Mouse (Mus musculus) G1E-ER4 (cell line): Measurements from ENCODE around the gene Dio1. TPM values are rescaled to one million over a fixed set of nuclear protein-coding genes. Genes with fewer than 3 reads are reported as not detected.

Experiments
- GATA1 ChIP-seq: IDR thresholded peaks from one replicate; pipeline ENCODE4 v1.8.0; 2012; ENCODE audit warnings: low read length, inconsistent platforms
- polyA plus RNA-seq: library from polyadenylated mRNA; stranded (reverse); fragments of >175 nt; gene quantifications from 2 replicates; pipeline ENCODE4 v1.2.3, GENCODE M21; 2012

The Dio1 gene
- not detected in 2 replicates for polyA plus RNA-seq

DNA sequence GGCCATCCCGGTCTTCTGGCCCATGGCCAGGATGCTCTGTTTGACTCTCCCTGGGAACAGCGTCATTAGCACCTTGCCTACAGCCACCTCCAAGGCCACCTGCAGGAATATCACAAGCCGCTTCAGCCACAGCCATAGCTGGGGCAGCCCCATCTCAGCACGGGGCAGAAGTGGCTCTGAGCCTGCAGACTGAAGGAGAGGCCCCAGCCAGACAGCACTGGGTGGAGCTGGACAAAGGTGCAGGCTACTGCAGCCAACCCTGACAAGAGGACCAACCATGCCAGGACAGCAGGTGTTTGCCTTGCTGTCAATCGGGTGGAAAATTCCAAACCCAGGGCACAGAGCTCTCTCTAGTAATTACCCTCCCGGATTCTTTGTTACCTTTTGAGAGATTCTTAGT is at the start of gene Dio1:
TSS of gene Dio1 (minus strand) at position 204 of the 400 bp plus-strand sequence.
- no peak for TF ChIP-seq GATA1

DNA sequence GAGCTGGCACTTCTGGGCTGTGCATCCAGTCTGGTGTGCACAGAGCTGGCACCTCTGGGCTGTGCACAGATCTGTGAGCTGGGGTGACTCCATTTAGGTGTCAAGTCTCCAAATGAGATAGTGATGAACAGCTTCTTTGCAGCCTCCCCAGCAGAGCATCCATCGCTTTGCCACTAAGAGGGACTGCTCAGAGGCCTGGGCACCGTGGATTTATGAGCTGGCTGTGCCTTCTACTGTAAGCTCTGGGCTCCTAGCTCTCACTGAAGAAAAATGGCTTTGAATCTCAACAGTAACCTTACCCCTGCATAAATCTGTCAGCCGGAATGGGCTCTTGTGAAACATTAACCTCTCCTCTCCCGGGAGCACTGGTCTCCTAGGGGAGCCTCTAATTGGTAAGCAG is 47.6 kb upstream of the Dio1 start:
- TF ChIP-seq GATA1, result no peak

DNA sequence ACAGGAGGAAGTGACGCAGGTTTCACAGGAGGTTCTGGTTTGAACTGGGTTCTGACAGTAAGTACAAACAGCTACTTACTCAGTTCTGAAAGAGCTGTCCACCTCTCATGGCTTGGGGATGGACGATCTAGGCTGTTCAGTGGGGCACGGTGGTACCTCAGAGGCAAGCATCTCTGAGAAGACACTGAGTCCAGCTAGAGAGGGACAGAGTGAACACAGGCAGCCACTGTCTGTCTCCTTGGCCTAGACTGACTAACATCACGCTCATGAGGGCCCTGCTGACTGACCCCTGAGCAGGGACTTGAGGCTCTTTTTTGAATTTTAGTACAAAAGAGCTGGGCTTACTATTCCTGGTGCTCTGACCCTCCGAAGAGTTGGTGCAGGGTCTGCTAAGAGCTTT is 47.2 kb upstream of the Dio1 start:
- TF ChIP-seq GATA1, result no peak

DNA sequence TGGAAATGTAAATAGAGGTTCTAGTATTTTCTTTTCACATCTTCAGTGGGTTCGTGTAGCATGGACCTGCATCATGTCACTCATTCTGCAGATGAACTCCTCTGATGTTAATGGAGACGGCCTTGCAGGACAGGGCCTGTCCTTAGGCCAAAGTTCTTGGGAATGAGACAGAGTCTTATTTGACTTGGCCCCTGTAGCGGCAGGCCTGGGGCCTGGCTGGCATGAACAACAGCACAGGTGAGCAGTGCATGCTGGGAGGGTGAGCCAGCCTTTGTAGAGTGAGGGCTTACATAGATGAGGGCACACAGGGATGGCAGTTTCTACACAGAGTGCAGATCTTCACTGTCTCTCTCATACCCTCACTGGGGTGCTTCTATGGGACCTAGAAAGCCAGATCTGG is 46.6 kb upstream of the Dio1 start:
- TF ChIP-seq GATA1, result no peak

DNA sequence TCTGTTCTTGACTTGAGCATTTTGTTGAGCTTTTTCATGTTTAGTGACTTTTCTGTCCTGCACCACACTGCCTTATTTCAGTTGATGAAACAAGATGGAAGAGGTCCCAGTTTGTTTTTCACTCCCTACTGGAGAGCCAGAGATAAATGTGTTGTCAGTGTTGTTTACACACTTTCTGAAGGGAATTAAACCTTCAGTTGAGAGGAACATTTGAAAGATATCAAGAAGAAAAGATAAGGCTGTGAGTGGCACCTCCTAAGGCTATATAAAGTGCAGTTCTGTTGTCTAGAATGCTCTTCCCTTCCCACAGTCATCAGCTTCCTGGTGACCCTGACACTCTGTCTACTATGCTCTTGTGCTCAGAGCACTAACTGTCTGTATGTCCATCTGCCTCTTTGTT is 44.4 kb upstream of the Dio1 start:
- TF ChIP-seq GATA1, result no peak

DNA sequence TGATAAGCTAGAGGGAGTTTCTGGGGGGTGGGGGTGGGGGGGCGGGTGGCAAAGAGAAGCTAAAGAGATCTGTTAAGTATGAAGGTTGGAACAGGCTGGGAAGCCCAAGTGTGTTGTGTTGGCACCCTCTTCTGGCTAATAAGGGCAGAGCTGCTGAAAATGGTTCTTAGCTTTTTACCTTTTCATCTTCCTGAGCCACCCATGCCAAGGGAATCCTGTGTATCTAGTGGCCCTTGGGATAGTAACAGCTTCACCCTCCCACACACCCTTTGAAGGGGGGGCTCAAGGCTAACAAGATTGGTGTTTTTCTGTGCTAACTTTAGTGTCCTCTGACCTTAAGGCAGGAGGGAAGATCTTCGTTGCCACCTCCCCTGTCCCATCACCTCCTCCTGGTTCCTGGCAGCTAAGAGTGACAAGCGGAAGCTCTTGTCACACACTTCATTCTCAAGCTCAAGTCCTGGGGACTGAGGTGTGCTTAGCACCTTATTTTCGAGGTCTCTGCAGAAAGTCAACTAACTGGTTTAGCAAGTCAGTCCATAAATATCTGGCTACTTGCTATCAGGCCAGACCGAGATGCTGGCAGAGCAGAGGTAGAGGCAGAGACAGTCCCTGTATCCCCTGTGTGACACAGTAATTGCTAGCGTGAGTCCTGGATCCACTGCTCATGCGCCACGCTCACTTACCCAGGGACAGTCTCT is 42.5 kb upstream of the Dio1 start:
- TF ChIP-seq GATA1, result no peak

DNA sequence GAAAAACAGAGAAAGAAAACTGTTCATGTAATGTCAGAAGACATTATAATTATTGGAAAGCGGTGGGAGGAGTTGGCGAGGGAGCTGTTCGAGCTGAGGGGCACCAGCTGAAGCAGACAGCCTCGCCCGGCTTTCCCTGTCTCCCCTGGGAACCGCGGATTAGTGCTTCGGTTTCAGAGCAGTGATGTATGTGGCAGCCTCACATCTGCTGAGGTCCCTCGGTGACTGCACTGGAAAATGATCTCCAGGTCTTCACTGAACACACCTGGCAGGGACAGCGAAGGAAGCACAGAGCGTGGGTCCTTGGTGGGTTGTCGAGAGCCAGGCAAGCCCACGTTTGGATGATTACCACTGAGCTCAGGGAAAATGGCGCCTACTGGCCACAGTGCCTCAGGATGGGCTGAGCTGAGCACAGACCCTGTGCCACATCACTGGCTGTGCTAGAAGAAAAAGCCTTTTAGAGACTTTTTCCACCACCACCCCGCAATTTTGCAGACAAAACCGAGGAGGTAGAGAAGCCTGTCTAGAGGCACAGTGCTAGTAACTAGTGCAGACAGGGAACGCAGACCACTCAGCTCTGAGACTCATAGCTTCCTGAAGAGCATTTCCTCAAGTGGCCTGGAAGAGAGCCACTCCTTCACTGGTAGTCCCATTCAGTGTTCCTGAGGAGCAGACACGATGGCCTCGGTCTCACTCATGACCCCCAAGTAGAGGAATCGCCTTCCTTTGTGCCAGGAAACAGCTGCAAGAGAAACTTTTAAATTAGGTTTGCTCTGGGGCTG is 41.8 kb upstream of the Dio1 start:
- TF ChIP-seq GATA1, result no peak

DNA sequence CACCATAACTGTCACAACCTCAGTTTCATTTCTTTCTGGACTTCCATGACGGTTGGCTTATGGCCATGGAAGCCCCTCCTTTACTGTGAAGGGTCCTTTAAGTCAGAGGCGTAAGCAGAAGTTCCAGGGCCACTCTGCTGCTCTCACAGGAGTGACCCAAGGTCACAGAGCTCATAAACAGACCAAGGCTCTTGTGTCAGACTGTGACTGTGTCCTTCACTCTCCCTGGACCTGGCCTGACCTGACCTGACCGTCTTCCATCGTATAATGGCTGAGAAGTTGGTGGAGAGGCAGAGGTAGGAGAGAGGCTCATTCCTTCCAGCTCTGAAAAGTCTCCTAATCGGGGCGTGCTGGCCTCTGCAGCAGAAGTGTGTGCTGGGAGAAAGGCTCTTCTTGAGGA is 40.3 kb upstream of the Dio1 start:
- no peak for TF ChIP-seq GATA1

DNA sequence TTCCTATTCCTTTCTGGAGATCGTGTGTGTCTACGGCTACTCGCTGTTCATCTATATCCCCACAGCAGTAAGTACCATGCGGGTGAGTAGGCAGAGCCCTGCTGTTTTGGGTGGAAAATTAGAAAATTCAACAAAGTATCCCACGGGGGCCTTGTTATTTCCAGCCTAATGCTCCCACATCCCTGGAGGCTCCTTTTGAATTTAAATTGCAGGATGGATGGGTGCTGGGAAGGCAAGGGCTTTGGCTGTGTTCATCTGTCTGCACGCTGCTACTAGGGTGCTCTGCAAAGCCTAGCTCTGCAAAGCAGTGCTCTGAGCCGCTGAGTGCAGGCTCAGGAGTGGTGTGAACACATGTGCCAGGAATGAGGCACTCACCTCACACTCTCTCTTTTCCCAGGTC is 37.6 kb upstream of the Dio1 start:
- TF ChIP-seq GATA1, result no peak

DNA sequence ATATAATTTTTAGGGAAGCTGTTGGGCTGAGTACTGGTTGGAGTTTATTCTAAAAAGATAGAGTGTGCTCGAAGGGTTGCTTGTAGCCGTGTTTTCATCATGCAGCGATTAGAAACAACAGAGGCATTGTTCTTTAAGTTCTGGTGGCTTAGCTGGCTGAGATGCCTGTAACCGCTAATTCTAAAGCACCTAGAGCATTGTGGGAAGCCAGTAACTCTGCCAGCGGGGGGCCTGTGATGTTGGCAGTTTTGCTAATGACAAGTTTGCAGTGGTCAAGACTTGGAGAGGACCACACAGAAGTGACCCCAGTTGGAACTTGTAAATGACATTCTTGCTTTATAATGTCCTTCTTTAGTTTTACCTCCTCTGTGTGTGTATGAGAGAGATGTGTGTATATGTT is 34.4 kb upstream of the Dio1 start:
- TF ChIP-seq GATA1, result no peak

DNA sequence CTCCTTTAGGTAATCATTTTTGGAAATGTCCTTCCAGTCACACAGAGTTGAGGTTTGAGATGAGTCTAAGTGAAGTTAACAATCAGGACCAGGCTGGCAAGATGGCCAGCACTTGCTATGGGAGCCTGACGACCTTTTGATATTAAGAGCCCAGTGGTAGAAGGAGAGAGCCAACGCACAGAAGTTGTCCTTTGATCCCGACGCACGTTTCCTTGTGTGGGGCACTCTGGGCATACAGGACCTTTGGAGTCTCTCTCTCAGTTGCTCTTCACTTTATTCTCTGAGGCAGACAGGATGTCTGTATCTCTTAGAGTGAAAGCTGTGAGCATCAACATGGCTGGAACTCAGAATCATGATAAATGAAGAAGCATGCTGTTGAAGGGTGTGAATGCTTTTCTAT is 30.5 kb upstream of the Dio1 start:
- TF ChIP-seq GATA1, result no peak

DNA sequence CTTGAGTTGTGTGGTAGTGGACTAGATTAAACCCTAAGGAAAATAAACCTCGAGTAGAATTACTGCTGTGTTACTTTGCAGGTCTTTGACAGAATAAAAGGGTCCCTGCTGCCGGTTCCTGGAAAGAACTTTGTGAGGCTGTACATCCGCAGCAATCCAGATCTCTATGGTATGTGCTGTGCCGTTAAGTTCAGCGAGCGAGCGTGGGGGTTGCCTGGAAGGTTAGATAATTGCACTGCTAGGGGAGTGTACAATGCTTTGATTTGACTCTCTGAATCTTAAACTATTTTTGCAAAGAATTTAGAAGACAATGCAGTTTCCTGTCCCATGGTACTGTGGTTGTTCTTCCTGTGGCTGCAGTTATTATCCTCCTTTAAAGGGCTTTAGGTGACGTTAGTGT is 29.4 kb upstream of the Dio1 start:
- TF ChIP-seq GATA1, result no peak

DNA sequence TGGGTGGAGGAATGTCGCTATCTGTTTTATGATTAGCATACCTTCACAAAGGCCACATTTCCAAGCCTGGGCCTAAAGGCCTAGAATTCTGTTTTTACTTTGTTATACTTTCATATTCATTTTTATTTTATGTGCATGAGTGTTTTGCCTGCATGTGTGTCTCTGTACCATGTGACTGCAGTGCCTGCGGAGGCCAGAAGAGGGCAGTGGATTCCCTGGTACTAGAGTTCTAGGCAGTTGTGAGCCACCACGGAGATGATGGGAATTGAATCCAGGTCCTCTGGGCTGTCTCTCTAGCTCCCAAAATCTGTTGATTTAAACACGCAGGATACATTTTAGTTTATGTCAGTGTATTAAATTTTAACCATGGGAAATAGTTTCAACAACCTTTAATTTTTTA is 26.5 kb upstream of the Dio1 start:
- TF ChIP-seq GATA1, result no peak

DNA sequence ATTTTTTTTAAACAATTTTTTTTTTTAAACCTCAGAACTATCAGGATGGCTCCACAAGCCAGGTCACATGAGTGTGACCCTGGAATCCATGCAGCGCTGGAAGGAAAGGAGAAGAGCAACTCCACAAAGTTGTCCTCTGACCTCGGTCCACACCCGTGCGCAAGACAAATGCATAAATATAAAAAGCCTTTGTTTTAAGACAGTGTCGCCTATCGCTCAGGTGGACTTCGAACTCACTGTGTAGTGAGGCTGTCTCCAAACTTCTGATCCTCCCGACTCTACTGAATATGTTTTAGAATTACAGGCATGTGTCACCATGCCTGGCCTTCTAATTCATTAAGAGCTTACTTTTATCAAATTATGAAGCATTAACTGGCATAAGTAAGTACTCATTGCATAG is 21.6 kb upstream of the Dio1 start:
- TF ChIP-seq GATA1, result no peak

DNA sequence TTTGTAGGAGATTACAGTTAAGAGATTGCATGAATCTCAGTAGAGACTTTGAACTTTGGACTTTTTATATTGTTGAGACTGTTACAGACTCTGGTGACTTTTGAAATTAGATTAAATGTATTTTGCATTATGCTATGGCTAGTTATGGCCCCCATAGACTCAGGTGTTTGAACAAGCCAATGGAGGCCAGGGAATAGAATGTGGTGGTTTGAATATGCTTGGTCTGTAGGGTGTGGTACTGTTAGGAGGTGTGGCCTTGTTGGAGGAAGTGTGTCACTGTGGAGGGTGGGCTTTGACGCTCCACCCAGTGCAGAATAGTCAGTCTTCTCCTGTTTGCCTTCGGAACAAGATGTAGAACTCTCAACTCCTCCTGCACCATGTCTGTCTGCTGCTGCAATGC is 16.1 kb upstream of the Dio1 start:
- TF ChIP-seq GATA1, result no peak

DNA sequence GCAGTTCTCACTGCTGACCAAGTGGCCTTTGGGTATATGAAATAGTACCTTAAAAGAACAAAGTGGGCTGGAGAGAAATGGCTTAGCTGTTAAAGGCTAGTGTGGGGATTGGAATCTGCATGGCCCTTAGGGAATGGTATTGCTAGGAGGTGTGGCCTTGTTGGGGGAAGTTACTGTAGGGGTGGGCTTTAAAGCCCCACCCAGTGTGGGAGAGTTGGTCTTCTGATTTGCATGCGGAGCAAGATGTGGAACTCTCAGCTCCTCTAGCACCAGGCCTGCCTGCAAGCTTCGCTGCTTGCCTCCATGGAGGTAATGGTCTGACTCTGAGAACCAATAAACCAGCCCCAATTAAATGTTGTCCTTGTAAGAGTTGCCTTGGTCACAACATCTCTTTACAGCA is 14.1 kb upstream of the Dio1 start:
- no peak for TF ChIP-seq GATA1

DNA sequence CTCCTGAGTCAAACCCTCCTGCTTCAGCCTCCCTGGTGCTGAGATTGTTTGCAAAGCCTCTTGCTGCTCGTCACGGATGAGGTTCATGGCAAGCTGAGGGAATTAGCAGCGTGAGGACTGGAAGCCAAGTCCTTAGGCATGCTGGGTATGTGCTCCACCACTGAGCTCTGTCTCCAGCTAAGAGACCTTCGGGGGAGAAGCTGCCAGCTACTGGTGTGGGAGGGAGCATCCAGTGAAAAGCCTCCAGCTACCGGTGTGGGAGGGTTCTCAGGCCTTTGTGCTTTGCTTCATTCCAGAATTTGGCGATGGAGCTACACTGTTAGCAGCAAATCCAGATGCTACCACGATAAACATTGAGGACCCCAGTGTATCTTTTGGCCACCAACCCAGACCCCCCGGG is 11.7 kb upstream of the Dio1 start:
- TF ChIP-seq GATA1, result no peak
